Mouse (Mus musculus): ENCODE measurements around the gene Vipr1.
"Not testable (repeated sequence)": the region's sequence is repeated elsewhere in the genome, so short reads cannot be mapped to it uniquely, and the experiment has no call there.

Gene Vipr1

GRCm38 (mm10) chr9:121642401-121643181 is at the start of gene Vipr1:
Gene Vipr1 (plus strand): TSS chr9:121642716.
- peak; percentile 59 for DNase-seq (ENCODE audit: low read depth, low spot score)

GRCm38 (mm10) chr9:121592948-121593550 is 49.5 kb upstream of the Vipr1 start:
- DNase-seq (ENCODE audit: low read depth, low spot score): no peak

GRCm38 (mm10) chr9:121593768-121594167 is 48.7 kb upstream of the Vipr1 start:
- DNase-seq (ENCODE audit: low read depth, low spot score): not testable (repeated sequence)

- DNase-seq (ENCODE audit: low read depth, low spot score): no peak
Measured at GRCm38 (mm10) chr9:121594771-121595170, 47.7 kb upstream of the Vipr1 start.

- DNase-seq (ENCODE audit: low read depth, low spot score): no peak
Measured at GRCm38 (mm10) chr9:121598106-121598505, 44.4 kb upstream of the Vipr1 start.

GRCm38 (mm10) chr9:121599551-121599950 is 43.0 kb upstream of the Vipr1 start:
- DNase-seq (ENCODE audit: low read depth, low spot score): no peak

- DNase-seq (ENCODE audit: low read depth, low spot score): no peak
Measured at GRCm38 (mm10) chr9:121600201-121600860, 42.2 kb upstream of the Vipr1 start.

- DNase-seq (ENCODE audit: low read depth, low spot score): no peak
Measured at GRCm38 (mm10) chr9:121600861-121601427, 41.6 kb upstream of the Vipr1 start.

GRCm38 (mm10) chr9:121602381-121602780 is 40.1 kb upstream of the Vipr1 start:
- DNase-seq (ENCODE audit: low read depth, low spot score): no peak

- DNase-seq (ENCODE audit: low read depth, low spot score): peak; percentile 83
Measured at GRCm38 (mm10) chr9:121605414-121606278, 36.9 kb upstream of the Vipr1 start.

- no peak for DNase-seq (ENCODE audit: low read depth, low spot score)
Measured at GRCm38 (mm10) chr9:121606498-121607096, 35.9 kb upstream of the Vipr1 start.

- DNase-seq (ENCODE audit: low read depth, low spot score): no peak
Measured at GRCm38 (mm10) chr9:121609381-121609780, 33.1 kb upstream of the Vipr1 start.

GRCm38 (mm10) chr9:121613192-121613591 is 29.3 kb upstream of the Vipr1 start:
- DNase-seq (ENCODE audit: low read depth, low spot score): no peak

GRCm38 (mm10) chr9:121614241-121614757 is 28.2 kb upstream of the Vipr1 start:
- DNase-seq (ENCODE audit: low read depth, low spot score): no peak

- no peak for DNase-seq (ENCODE audit: low read depth, low spot score)
Measured at GRCm38 (mm10) chr9:121616471-121616870, 26.0 kb upstream of the Vipr1 start.

- peak; percentile 32 for DNase-seq (ENCODE audit: low read depth, low spot score)
Measured at GRCm38 (mm10) chr9:121619441-121619840, 23.1 kb upstream of the Vipr1 start.

- DNase-seq (ENCODE audit: low read depth, low spot score): no peak
Measured at GRCm38 (mm10) chr9:121623235-121623634, 19.3 kb upstream of the Vipr1 start.

- DNase-seq (ENCODE audit: low read depth, low spot score): no peak
Measured at GRCm38 (mm10) chr9:121624920-121625319, 17.6 kb upstream of the Vipr1 start.

GRCm38 (mm10) chr9:121630627-121631026 is 11.9 kb upstream of the Vipr1 start:
- DNase-seq (ENCODE audit: low read depth, low spot score): no peak

GRCm38 (mm10) chr9:121631946-121632345 is 10.6 kb upstream of the Vipr1 start:
- DNase-seq (ENCODE audit: low read depth, low spot score): no peak

GRCm38 (mm10) chr9:121632891-121633290 is 9.6 kb upstream of the Vipr1 start:
- DNase-seq (ENCODE audit: low read depth, low spot score): no peak

Data from forelimb bud, embryonic 11.5 days (tissue).